Mouse (Mus musculus): Measurements from ENCODE around the gene Spock3.

GRCm38 (mm10) chr8:62962608-62963007 lies 11.8 kb downstream of the Spock3 start:
- TF ChIP-seq CTCF (conservative IDR thresholded peaks at IDR 0.05; ENCODE audit: low read length) (no peak), POU5F1 (IDR thresholded peaks at IDR 0.05; ENCODE audit: borderline replicate concordance, low read length) (no peak), NANOG (IDR thresholded peaks at IDR 0.05; ENCODE audit: borderline replicate concordance, low read length) (no peak)

Measured in E14TG2a.4 (cell line).